Mouse (Mus musculus): ENCODE results near the gene Lrrc4c.

Gene Lrrc4c

GRCm38 (mm10) chr2:96547171-96547570, 229.2 kb downstream of the Lrrc4c start:
- no peak for DNase-seq (ENCODE audit: low spot score in 2 of 2)

GRCm38 (mm10) chr2:96573755-96574154, 255.8 kb downstream of the Lrrc4c start:
- DNase-seq (ENCODE audit: low spot score in 2 of 2): no peak

DNA sequence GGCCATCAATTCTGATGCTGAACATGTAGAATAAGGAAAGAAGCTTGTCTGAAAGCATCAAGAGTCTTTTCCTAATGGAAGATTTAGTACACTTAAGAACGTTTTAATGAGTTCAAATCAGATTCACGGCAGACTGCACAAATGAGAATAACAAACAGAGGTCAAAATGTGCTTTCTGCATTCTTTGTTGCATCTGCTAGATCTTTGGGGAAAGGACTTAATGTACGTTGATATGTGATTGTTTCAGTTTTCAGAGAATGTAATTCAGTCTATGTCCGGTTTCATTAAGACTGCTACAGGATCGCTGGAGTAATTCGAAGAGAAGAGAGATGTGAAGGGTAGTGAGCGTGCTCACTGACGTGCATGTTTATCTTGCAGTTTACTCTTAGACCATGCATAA, 259.7 kb downstream of the Lrrc4c start:
- DNase-seq (ENCODE audit: low spot score in 2 of 2): no peak

- DNase-seq (ENCODE audit: low spot score in 2 of 2): no peak
Observed at GRCm38 (mm10) chr2:96580136-96580733, 262.3 kb downstream of the Lrrc4c start.

- DNase-seq (ENCODE audit: low spot score in 2 of 2): peak; percentile 18 to 53
Observed at GRCm38 (mm10) chr2:96585665-96586064, 267.7 kb downstream of the Lrrc4c start.

DNA sequence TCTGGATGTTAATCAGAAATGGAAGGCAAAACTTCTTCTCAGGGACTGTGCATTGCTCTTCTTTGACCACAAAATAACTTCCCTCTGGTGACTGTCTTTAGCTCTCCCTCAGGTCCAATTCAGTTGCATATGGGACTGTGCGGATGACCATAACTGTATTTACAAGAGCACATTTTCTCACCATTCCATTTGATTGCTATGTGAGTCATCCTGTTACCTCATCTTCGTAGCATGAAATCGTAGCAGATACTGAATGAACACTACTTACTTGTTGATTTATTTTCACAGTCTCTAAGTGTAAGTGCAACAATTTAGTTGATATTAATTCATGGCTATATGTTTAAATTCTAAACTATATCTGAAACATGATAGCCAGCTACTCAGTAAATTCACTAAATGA, 286.8 kb downstream of the Lrrc4c start:
- no peak for DNase-seq (ENCODE audit: low spot score in 2 of 2)

DNA sequence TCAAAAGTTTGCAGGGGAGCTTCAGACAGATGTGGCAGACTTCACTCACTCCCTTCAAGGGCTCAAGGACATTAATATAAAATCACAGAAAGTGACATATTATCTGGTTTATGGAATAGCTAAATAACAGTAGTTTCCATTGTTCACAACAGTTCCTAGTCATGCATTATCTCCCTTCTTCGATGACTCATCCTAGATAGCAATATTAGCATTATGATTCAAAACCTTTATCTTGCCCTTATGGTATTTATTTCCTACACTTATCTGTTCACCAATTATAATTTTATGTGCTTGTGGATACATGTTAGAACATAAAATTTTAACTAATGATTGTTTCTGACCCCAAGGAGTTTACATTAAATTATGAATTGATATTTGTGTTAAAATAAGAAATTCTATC, 296.2 kb downstream of the Lrrc4c start:
- DNase-seq (ENCODE audit: low spot score in 2 of 2): no peak

DNA sequence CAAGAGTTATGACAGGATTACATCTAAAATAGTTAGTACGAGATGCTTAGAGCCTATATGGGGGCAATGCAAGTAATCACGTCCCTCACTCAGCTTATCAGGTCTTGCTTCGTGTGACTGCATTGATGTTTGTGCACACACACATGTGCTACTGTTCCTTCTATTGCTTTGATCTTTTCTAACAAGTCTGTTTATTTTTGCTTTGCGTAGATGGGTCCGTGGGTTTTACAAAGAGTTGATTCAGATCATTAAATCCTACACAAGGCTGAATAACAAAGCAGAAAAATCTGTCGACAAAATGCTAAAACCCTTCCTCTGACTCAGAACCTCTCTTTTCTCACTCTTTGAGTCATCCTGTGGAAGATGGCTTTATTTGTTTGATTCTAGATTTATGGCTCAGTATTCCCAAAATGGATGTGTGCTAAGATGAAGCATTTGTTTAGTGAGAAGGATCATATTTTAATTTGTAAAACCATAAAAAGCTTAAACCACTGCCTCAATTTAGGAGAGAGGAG, 300.8 kb downstream of the Lrrc4c start:
- no peak for DNase-seq (ENCODE audit: low spot score in 2 of 2)

DNA sequence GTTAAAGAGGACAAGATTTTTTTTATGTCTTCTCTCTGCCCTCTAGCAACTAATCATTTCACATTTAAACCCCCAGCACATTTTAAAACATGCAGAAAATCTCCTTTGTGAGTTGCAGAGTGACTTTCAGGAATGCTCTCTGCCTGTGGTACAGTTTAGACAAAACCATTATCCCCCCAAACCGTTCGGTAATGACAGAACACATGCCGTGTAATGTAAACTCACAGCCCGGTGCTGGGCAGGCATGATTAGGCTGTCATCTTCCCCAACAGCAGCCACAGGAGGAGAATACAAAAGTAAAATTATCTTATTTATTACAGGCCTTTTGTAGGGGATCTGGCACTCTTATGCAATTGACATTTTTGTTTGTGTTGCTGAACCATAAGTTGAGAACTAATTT, 349.1 kb downstream of the Lrrc4c start:
- no peak for DNase-seq (ENCODE audit: low spot score in 2 of 2)

GRCm38 (mm10) chr2:96681806-96682205, 363.8 kb downstream of the Lrrc4c start:
- no peak for DNase-seq (ENCODE audit: low spot score in 2 of 2)

- DNase-seq (ENCODE audit: low spot score in 2 of 2): no peak
Observed at GRCm38 (mm10) chr2:96685328-96685727, 367.4 kb downstream of the Lrrc4c start.

DNA sequence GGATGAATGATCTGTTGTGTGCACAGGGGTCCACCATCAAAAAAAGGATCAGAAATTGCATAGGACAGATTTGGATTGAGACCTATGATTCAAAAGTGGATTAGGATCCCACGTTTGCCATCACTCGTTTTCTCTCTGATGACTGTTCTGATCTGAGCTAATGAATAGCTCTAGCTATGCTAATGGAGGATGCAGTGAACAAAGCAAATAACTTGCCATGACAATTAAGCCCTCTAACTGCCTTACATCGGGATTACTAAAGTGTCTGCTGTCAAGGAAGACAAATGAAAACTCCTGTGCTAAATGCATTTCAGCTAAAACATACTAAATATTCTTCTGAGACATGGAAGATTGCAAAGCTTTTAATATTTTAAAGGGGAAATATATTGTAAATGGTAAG, 387.0 kb downstream of the Lrrc4c start:
- no peak for DNase-seq (ENCODE audit: low spot score in 2 of 2)

DNA sequence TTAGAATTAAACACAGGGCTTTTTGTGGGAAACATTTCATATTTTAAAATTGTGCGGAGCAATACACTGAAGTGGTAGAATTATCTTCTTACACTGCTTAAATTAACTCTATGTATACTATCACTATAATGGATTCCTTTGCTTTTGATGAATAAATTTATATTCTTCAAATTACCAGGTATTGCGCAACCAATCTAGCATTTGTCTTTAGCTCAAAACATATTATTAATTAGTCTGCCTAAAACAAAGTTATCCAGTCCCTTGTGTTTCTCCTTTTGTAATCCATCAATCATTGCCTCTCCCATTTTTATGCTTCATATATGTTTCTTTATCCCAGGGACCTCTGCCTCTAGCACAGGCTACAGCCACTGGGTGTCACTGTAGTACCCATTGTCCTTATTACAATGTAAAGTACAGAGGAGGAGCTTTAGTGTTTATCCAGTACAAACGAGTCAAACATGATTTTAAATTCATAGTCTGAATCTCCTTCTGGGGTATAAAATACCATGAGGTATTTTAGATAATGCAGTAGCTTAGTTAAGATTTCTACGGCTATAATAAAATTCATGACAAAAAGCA, 389.9 kb downstream of the Lrrc4c start:
- no peak for DNase-seq (ENCODE audit: low spot score in 2 of 2)

GRCm38 (mm10) chr2:96714561-96714960, 396.6 kb downstream of the Lrrc4c start:
- no peak for DNase-seq (ENCODE audit: low spot score in 2 of 2)

DNA sequence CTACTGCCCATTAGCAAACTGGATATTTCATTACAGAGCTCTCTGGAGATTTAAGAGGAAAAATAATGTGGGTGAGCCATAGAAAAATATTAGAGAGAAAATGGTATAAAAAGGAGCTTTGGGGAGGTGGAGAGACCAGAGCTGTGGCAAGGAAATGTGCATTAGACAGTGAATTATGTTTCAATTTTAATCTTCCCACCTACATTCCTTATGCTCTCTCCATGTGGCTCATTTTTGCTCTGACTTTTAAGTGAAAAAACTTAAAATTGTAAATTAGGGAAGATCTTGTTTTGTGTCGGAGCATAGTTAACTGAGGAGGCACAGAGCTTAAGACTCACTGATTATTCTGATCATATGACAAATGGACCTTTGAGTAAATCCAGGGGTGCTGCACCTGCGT, 399.4 kb downstream of the Lrrc4c start:
- no peak for DNase-seq (ENCODE audit: low spot score in 2 of 2)

GRCm38 (mm10) chr2:96723395-96723794, 405.4 kb downstream of the Lrrc4c start:
- DNase-seq (ENCODE audit: low spot score in 2 of 2): no peak

- DNase-seq (ENCODE audit: low spot score in 2 of 2): no peak
Observed at GRCm38 (mm10) chr2:96736081-96736480, 418.1 kb downstream of the Lrrc4c start.

- DNase-seq (ENCODE audit: low spot score in 2 of 2): no peak
Observed at GRCm38 (mm10) chr2:96755066-96755465, 437.1 kb downstream of the Lrrc4c start.

- DNase-seq (ENCODE audit: low spot score in 2 of 2): no peak
Observed at GRCm38 (mm10) chr2:96757701-96758100, 439.7 kb downstream of the Lrrc4c start.

DNA sequence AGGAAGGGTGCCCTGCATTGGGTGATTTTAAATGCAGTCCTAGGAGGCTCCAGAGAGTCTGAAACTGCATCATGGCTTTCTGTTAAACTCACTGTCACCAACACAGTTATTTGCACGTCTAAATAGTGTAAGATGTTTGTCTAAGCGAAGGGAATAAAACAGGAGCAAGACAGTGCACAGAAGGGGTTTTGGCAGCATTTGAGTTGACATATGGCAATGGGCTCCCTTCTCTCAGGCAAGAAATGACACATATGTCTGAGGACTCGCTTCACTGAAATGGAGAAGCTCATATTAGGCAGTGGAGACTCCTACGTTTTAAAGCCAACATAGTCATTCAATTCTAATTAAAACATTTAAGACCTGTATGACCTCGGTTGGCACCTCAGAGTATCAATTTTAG, 445.6 kb downstream of the Lrrc4c start:
- no peak for DNase-seq (ENCODE audit: low spot score in 2 of 2)

- DNase-seq (ENCODE audit: low spot score in 2 of 2): no peak
Observed at GRCm38 (mm10) chr2:96775376-96775775, 457.4 kb downstream of the Lrrc4c start.

- DNase-seq (ENCODE audit: low spot score in 2 of 2): no peak
Observed at GRCm38 (mm10) chr2:96796681-96797385, 478.9 kb downstream of the Lrrc4c start.

- DNase-seq (ENCODE audit: low spot score in 2 of 2): no peak
Observed at GRCm38 (mm10) chr2:96850839-96851396, 532.9 kb downstream of the Lrrc4c start.

All from frontal cortex, postnatal 25 days (tissue).